Mouse (Mus musculus) myocyte (in vitro differentiated cells): ENCODE data around the gene Zfp715.

ENCODE experiments used
- CEBPB ChIP-seq: IDR thresholded peaks from 2 replicates; pipeline ENCODE4 v1.6.1; 2011; ENCODE audit warnings: mild to moderate bottlenecking, moderate library complexity; ENCODE audit not compliant: poor library complexity, insufficient read depth, severe bottlenecking
- E2F4 ChIP-seq: IDR thresholded peaks from one replicate; pipeline ENCODE4 v1.6.1; 2011; ENCODE audit warnings: mild to moderate bottlenecking, control low read depth, moderate library complexity; ENCODE audit not compliant: insufficient read depth
- MAX ChIP-seq: IDR thresholded peaks from one replicate; pipeline ENCODE4 v1.6.1; 2011; ENCODE audit warnings: low read depth, mild to moderate bottlenecking, control low read depth
- MYOD1 ChIP-seq, 3 experiments: IDR thresholded peaks; one replicate each; pipeline ENCODE4 v1.6.1; 2011; ENCODE audit warnings: control low read depth in 2 of 3, low read depth in 2 of 3, mild to moderate bottlenecking in 2 of 3, moderate library complexity in 1 of 3; ENCODE audit not compliant: insufficient read length in 2 of 3, control insufficient read depth in 1 of 3
- MYOG ChIP-seq, 3 experiments: IDR thresholded peaks; one replicate each; pipeline ENCODE4 v1.6.1; 2011; ENCODE audit warnings: control low read depth in 2 of 3, low read depth in 2 of 3, mild to moderate bottlenecking in 2 of 3; ENCODE audit not compliant: insufficient read length in 2 of 3, control insufficient read depth in 1 of 3, insufficient read depth in 1 of 3
- POLR2A ChIP-seq: IDR thresholded peaks from one replicate; pipeline ENCODE4 v1.6.1; 2011; ENCODE audit warnings: low read depth, mild to moderate bottlenecking, control low read depth, moderate library complexity; ENCODE audit not compliant: insufficient read length
- POLR2AphosphoS2 ChIP-seq: IDR thresholded peaks from one replicate; pipeline ENCODE4 v1.6.1; 2011; ENCODE audit warnings: low read depth, control low read depth; ENCODE audit not compliant: insufficient read length
- REST ChIP-seq: IDR thresholded peaks from one replicate; pipeline ENCODE4 v1.6.1; 2011; ENCODE audit warnings: mild to moderate bottlenecking, control low read depth, moderate library complexity; ENCODE audit not compliant: insufficient read depth, insufficient read length
- SRF ChIP-seq: IDR thresholded peaks from one replicate; pipeline ENCODE4 v1.6.1; 2011; ENCODE audit warnings: low read depth; ENCODE audit not compliant: control insufficient read depth, insufficient read length
- TCF12 ChIP-seq: IDR thresholded peaks from one replicate; pipeline ENCODE4 v1.6.1; 2011; ENCODE audit warnings: mild to moderate bottlenecking, control low read depth; ENCODE audit not compliant: poor library complexity, insufficient read depth, severe bottlenecking
- TCF3 ChIP-seq: IDR thresholded peaks from one replicate; pipeline ENCODE4 v1.6.1; 2011; ENCODE audit warnings: low read depth, control low read depth; ENCODE audit not compliant: insufficient read length
- USF1 ChIP-seq: IDR thresholded peaks from one replicate; pipeline ENCODE4 v1.6.1; 2011; ENCODE audit warnings: low read depth, mild to moderate bottlenecking, control low read depth, moderate library complexity

DNA sequence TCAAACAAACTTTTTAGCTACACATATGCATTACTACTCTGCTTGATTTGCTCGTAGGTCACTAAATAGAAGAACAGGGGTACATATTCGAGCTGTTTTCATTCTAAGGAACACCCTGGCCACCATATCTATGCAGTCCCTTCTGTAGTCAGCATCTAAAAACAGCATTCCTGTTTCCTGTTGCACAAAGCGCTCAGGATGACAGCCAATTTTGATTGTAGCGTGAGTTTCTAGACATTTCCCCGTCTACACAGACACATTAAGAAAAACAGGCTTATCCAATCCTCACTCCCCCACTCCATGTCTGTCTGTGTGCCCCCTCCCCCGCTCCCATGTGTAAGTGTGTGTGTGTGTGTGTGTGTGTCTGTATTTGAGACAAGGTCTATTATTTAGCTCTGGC is 1.5 kb downstream of the Zfp715 start:
- TF ChIP-seq TCF3: no peak
- TF ChIP-seq USF1: no peak
- no peak for TF ChIP-seq MAX
- TF ChIP-seq POLR2A: no peak
- no peak for TF ChIP-seq MYOG (IDR thresholded peaks at IDR 0.05; ENCODE audit: control insufficient read depth in 1 of 3, insufficient read depth in 1 of 3, insufficient read length in 2 of 3, low read depth in 2 of 3)
- no peak for TF ChIP-seq TCF12
- TF ChIP-seq MYOD1 (IDR thresholded peaks at IDR 0.05; ENCODE audit: control insufficient read depth in 1 of 3, insufficient read length in 2 of 3, low read depth in 2 of 3): no peak
- no peak for TF ChIP-seq POLR2AphosphoS2
- TF ChIP-seq E2F4: no peak
- no peak for TF ChIP-seq SRF
- TF ChIP-seq CEBPB: no peak
- TF ChIP-seq REST: no peak
